Mouse (Mus musculus): Measurements from ENCODE around the gene Mapk10.

GRCm38 (mm10) chr5:103037752-103038151 is 173.4 kb downstream of the Mapk10 start:
- TF ChIP-seq POLR2A (IDR thresholded peaks at IDR 0.05; ENCODE audit: borderline replicate concordance, extremely low read depth, low read depth, low read length) (no peak), CTCF (IDR thresholded peaks at IDR 0.05; ENCODE audit: insufficient read depth, low read length) (no peak)
